Mouse (Mus musculus) layer of hippocampus, postnatal 10 days (tissue): ENCODE data around the gene Cobll1. TPM values are rescaled to one million over a fixed set of nuclear protein-coding genes. Genes with fewer than 3 reads are reported as not detected.

Source experiments
- DNase-seq, 2 experiments: peaks; one replicate each; pipeline ENCODE4 v3.0.0; 2021; ENCODE audit warnings: low spot score in 2 of 2
- total RNA-seq, 2 experiments: library from RNA; stranded (reverse); gene quantifications; 2 replicates each; pipeline ENCODE4 v1.2.3; 2021

Cobll1 gene
- total RNA-seq, 2 experiments from 2014 or later = 10.6 to 12.1 TPM

GRCm38 (mm10) chr2:65237610-65238170 lies 1.5 kb downstream of the Cobll1 start:
- peak in 1 of 2 experiments; percentile 38 for DNase-seq

- no peak for DNase-seq
Observed at GRCm38 (mm10) chr2:65237116-65237515, 2.1 kb downstream of the Cobll1 start.

- no peak for DNase-seq
Observed at GRCm38 (mm10) chr2:65236644-65237043, 2.6 kb downstream of the Cobll1 start.

GRCm38 (mm10) chr2:65232756-65233535 lies 6.3 kb downstream of the Cobll1 start:
- no peak for DNase-seq

GRCm38 (mm10) chr2:65228426-65228825 lies 10.8 kb downstream of the Cobll1 start:
- DNase-seq = no peak

- no peak for DNase-seq
Observed at GRCm38 (mm10) chr2:65227898-65228290, 11.3 kb downstream of the Cobll1 start.

- no peak for DNase-seq
Observed at GRCm38 (mm10) chr2:65227154-65227897, 11.9 kb downstream of the Cobll1 start.

- no peak for DNase-seq
Observed at GRCm38 (mm10) chr2:65226494-65226893, 12.7 kb downstream of the Cobll1 start.

- DNase-seq = no peak
Observed at GRCm38 (mm10) chr2:65223956-65224735, 15.1 kb downstream of the Cobll1 start.

GRCm38 (mm10) chr2:65223012-65223411 lies 16.2 kb downstream of the Cobll1 start:
- peak; percentile 28 to 31 for DNase-seq

- DNase-seq = no peak
Observed at GRCm38 (mm10) chr2:65221646-65222045, 17.6 kb downstream of the Cobll1 start.

- no peak for DNase-seq
Observed at GRCm38 (mm10) chr2:65220563-65220962, 18.6 kb downstream of the Cobll1 start.

- DNase-seq = no peak
Observed at GRCm38 (mm10) chr2:65219375-65220135, 19.6 kb downstream of the Cobll1 start.

- peak in 1 of 2 experiments; percentile 38 for DNase-seq
Observed at GRCm38 (mm10) chr2:65218318-65218717, 20.9 kb downstream of the Cobll1 start.

- no peak for DNase-seq
Observed at GRCm38 (mm10) chr2:65217677-65218076, 21.5 kb downstream of the Cobll1 start.

- DNase-seq = no peak
Observed at GRCm38 (mm10) chr2:65216163-65216562, 23.0 kb downstream of the Cobll1 start.

- DNase-seq = no peak
Observed at GRCm38 (mm10) chr2:65214556-65214955, 24.6 kb downstream of the Cobll1 start.

- no peak for DNase-seq
Observed at GRCm38 (mm10) chr2:65213675-65214074, 25.5 kb downstream of the Cobll1 start.

- DNase-seq = no peak
Observed at GRCm38 (mm10) chr2:65211620-65212019, 27.6 kb downstream of the Cobll1 start.

- DNase-seq = no peak
Observed at GRCm38 (mm10) chr2:65207750-65208149, 31.5 kb downstream of the Cobll1 start.

- no peak for DNase-seq
Observed at GRCm38 (mm10) chr2:65203699-65204098, 35.5 kb downstream of the Cobll1 start.
